Mouse (Mus musculus) testis, postnatal 10 days (tissue): ENCODE data around the gene Rab11fip4.
"Not testable (repeated sequence)": the region's sequence is repeated elsewhere in the genome, so short reads cannot be mapped to it uniquely, and the experiment has no call there.

Source experiments
- DNase-seq: peaks from one replicate; pipeline ENCODE4 v3.0.0; 2021; ENCODE audit warnings: low spot score

Gene Rab11fip4

DNA sequence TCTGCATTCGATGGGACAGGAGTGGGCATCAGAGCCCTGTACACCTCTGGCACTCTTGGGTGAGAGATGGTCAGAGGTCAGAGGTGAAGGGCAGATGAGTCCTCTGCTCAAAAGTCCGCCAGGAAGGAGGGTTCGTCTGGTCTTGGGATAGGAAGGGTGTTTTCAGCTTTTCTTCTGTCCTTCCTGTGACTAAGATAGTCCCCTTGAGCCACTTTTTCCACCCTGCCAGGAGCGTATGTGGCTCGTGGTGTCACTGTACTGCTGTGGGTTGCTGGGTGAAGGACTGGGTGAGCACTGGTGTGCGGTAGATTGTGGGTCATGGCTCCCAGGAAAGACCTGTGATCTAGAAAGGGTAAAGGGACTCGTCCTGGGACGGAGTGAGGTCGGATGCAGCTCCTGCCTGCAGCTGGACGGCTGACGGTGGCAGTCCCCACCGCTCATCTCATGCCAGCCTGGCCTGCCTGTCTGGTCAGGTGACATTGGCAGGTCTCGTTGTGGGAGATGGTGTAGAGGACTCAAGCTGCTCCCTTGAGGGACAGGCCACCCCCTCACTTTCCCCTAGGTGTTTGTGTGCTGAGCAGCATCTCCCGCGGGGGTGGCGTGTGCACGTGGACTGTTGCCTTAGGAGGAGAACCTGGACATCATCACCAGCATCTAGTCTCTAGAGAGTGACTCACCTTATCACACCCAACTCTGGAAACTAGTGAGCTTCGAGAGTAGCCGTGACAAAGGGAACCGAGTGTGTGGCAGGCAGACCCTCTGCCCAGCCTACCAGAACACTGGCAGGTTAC, 87.5 kb downstream of the Rab11fip4 start:
- DNase-seq = no peak

DNA sequence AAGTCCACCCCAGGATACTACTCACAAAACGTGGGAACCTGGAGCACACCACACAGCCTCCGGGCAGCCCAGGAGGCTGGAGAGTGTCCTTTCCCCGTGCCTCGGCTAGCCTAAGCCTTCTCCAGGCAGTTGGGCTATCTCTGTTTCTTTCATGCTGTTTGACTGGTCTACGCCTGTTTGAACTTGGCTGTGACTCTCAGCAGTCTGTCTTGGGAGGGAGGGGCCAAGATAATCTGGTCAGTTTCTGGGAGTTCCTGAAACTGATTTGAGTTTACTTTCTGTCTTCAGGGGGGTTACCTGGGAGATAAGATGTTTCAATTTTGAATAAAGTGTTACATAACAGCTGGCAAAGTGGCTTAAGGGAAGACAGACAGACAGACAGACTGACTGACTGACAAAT, 88.9 kb downstream of the Rab11fip4 start:
- no peak for DNase-seq

DNA sequence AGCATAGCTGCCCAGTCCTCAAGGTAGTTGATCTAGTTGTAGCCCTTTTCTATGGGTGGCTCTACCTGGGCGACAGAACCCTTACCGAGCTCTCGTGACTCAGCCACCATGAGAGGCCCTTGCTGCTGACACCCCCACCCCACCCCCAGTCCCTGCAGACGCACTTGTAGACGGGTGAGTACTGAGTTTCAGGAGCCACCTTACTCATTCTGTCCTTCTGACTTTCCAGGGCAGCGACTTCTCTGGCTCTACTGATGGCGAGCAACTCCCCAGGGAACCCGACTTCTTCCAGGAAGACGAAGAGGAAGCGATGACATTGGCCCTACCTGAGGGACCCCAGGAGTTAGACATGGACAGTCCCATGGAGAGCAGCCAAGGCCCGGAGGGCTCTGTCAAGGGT, 89.5 kb downstream of the Rab11fip4 start:
- DNase-seq = no peak

DNA sequence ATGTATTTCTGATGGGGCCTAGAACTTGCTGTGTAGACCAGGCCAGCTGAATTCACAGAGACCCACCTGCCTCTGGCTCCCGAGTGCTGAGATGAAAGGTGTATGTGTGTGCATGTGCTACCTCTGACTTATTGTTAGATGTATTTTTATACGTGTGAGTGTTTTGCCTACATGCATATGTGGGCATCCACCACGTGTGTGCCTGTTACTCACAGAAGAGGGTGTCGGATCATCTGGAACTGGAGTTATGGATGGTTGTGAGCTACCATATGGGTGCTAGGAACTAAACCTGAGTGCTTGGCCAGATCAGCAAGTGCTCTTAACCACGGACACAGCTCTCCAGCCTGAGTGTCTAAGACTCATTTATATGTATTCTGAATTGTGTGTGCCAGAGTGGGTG, 90.2 kb downstream of the Rab11fip4 start:
- no peak for DNase-seq

DNA sequence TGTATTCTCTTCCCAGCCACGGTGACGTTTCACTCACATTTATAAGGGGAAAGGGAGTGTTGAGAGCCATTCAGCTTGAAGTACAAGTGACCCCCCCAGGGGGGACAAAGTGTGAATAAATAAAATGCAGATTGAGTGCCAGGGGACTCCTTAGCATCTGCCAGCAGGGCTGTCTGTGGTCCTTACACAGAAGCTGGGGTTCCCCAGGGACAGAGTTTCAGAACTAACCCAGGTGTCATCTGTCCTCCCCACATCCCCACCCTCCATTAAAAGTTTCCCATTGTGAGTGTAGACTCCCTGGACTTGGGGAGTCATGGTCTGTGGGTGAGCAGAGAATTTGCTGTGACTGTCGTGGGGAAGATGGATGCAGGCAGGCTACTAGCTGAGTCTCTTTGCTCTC, 90.8 kb downstream of the Rab11fip4 start:
- DNase-seq = no peak

DNA sequence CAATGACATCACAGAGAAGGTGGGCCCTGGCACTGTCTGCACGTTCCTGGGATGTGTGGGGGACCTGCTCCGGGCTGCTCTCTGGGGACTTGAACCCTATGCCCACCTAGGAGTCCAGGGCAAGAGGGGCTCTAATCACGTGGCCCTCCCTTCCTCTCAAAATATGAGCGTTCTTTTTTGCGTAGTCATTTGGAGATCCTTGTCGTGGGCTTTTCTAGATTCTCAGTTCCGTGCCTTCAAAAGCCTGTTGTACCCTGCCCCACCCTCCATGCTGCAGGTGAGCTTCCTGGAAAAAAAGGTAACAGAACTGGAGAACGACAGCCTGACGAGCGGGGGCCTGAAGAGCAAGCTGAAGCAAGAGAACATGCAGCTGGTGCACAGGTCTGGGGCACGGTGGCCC, 94.1 kb downstream of the Rab11fip4 start:
- DNase-seq = no peak

DNA sequence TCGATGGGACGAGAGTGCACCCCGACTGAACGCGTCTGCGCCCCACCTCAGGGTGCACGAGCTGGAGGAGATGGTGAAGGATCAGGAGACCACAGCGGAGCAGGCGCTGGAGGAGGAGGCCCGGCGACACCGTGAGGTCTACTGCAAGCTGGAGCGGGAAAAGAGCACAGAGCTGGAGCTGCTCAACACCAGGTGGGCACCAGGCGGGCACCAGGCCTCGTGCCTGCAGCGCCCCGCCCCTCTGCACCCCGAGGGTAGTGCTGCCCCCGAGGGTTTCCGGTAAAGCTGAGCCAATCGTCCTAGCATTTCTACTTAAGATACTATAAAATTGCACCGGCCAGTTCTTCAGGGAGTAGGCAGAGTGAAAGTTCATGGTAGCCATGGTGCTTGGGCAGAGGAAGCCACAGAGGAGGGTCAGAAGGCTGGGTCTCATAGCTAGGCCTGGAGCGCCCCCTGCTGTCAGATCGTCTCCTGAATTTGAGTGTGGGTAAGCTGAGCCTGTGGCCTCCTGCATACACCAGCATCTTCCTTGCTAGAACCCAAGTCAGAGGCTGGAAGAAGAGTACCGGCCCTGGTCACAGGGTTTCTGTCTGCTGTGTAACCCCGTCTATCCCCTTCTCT, 95.6 kb downstream of the Rab11fip4 start:
- DNase-seq = peak; percentile 96

DNA sequence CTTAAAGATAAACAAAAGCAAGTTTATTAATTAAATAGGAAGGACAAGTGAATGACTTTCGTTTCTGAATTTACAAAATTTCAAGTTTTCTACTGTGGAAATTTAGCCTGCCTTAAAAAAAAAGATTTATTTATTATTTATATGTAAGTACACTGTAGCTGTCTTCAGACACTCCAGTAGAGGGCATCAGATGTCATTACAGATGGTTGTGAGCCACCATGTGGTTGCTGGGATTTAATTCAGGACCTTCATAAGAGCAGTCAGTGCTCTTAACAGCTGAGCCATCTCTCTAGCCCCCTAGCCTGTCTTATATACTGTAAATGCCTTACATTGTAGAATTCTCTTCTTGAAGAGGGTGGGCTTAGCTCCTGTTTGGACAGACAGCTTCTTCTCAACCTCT, 98.9 kb downstream of the Rab11fip4 start:
- no peak for DNase-seq

DNA sequence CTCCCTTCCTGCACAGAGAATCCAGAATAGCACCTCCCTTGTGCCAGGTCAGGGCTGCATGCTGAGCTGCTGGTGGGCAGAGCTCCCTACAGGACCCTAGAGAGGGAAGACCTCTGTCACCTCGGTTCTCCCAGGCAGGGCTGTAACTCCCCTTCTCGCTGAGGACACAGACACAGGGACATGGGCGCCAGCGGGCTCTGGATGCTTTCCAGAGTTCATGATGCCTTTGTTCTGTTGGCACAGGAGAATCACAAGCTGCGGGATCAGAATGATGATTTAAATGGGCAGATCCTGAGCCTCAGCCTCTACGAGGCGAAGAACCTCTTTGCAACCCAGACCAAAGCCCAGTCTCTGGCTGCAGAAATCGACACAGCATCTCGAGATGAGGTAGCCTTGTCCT, 100.5 kb downstream of the Rab11fip4 start:
- no peak for DNase-seq

DNA sequence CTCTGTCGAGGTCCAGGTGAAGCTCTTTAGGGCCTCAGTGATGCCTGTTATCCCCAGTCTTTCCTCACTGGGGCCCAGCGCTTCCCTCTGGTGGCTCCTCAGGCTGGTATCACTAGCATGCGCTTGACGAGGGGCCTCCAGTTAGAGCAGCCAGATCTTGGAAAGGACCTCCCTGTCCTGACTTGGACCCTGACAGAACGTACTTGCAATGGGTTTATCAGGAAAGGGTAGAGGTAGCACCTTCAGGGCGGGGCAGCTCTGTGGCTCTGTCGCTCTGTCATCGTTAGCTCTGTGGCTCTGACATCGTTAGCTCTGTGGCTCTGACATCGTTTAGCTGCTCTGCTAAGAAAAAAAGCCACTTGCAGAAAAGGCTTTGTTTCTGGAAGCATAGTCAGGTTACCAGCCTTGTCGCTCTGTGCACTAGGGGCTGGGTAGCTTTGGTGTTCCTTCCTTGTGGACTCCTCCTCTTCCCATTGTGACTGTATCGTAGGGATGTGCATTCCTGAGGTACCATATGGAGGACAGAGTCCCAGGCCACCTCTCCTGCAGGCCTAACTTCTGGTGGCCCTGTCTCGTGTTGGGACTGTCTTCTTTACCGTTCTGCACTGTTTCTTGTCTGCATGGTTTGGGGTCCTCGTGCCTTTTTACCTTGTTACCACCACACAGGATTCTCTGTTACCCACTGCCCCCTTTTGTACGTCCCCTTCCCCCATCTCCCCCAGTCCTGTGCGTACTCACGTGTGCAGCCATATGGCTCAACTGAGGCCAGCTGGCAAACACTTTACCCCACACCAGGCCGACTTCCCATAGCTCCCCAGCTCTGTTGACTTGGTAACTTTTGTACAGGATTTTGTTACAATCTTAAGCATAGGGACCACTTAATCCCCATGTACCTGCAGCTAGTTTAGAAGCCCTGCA, 105.6 kb downstream of the Rab11fip4 start:
- DNase-seq = no peak

DNA sequence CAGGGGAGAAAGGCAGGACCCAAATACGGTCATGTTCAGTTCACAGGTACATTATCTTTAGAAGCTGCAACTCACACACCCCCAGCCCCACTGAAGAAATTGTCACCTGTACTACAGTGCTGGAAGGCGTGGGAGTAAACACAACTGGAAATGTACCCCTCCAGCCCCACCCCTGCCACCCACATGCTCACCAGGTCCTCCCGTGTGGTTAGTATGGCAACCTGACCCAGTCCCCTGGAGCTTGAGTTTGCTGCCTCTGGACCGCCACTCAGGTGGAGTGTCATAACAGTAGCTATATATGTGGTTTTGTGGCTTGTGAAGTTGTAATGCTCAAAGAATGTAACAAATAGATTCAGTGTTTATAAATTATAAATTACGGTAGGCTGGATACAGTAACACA, 107.1 kb downstream of the Rab11fip4 start:
- no peak for DNase-seq

DNA sequence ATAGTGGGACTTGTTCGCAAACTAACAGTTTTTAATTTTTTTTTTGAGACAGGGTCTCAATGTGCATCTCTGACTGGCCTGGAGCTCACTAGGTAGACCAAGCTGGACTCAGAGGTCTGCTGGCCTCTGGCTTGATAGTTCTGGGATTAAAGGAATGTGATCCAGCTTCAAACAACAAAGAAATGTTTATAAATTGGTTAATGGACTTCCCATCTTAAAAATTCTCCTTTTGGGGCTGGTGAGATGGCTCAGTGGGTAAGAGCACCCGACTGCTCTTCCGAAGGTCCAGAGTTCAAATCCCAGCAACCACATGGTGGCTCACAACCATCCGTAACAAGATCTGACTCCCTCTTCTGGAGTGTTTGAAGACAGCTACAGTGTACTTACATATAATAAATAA, 107.5 kb downstream of the Rab11fip4 start:
- not testable (repeated sequence) for DNase-seq

DNA sequence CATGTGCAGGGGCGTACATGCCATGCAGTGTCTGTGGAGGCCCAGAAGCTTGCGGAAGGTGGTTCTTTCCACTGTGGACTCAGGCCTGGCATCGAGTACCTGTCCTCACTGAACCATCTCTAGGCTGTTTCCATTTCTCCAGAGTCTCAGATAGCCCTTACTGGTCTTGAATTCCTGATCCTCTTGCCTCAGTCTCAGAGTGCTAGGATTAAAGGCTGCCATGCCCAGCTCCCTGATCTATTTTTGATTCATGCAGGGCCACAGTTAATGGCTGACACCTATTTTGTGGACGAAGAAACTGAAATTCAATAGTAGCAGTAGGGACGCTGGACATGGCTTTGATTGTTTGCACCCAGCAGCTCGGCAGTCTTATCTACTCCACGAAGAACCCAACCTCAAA, 110.5 kb downstream of the Rab11fip4 start:
- no peak for DNase-seq

DNA sequence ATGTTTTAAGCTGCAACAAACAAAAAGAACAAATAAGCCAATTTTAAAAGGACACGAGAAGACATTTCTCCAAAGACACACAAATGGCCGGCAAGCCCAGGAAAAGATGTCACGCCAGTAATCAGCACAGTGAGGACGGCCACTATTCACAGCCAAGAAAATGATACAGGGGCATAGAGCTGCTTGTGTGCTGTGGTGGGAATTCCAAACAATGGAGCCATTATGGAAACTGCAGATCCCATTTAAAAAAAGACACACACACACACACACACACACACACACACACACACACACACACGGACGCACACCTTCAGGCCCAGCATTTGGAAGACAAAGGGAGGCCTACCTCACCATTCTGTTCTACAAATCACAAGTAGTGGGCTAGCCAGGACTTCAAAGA, 111.1 kb downstream of the Rab11fip4 start:
- DNase-seq = no peak

DNA sequence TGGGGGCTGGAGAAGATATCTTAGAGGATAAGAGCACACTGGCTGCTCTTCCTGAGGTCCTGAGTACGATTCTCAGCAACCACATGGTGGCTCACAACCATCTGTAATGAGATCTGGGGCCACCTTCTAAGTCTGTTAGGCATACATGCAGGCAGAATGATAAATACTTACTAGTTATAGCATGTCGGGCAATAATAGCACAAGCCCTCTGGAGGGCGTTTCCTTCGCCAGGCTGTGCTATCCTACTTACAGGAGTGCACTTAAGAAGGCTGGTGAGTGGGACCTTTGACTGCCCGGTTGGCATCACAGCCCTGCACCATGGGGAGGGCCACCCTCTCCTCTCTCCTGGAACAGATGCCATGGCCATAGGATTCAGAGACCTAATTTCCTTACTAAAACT, 112.4 kb downstream of the Rab11fip4 start:
- no peak for DNase-seq

DNA sequence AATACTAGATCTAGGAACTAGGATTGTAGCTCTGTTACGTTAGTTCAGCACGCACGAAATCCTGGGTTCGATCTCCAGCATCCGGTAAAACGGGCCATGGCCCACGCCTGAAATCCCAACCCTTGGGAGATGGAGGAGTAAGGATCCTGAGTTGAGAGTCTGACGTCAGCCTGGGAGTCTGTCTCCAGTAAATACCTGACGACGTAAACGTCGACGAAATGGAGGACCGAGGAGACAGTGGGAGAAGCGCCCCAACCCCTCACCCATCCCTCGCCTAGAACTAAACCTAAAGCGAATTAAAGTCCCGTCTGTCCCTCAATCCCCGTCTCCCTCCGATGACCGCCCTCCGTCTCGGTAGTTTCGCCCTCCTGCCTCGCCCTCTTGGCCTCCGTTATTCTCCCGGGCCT, 112.9 kb downstream of the Rab11fip4 start:
- DNase-seq = no peak

DNA sequence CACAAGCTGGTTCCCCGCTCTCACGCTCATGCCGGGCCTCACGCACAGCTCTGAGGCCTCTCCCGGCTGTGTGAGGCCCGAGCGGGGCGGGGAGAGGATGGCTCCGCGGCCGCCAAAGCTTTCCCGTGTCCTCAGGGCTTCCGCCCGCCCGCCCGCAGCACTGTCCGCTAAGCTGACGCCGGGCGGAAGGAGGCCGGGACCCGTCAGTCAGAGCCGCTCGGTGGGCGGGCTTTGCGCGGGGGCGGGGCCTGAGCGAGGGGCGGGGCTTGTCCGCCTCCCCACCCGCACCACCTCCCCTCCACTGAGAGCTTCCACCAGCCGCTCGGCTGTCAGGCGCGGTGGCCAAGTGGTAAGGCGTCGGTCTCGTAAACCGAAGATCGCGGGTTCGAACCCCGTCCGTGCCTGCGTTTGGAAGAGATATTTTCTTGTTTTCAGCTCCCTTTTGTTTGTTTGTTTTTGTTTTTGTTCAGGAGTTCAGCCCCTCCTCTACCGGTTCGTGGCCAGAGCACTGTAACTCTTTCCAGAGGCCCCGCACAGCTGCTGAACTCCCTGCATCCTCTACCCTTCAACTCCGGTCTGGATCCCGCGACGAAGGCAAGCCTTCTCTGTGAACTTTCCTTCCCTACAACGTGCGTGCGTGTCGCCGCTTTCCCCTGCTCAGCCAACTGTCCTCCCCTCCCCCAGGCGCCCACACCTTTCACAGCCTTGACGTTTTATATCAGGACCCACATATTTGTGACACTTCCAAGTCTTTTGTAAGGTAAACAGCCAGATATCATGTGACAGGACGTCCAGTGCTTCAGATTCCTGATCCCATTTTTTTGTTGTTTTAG, 113.5 kb downstream of the Rab11fip4 start:
- peak; percentile 99 for DNase-seq

DNA sequence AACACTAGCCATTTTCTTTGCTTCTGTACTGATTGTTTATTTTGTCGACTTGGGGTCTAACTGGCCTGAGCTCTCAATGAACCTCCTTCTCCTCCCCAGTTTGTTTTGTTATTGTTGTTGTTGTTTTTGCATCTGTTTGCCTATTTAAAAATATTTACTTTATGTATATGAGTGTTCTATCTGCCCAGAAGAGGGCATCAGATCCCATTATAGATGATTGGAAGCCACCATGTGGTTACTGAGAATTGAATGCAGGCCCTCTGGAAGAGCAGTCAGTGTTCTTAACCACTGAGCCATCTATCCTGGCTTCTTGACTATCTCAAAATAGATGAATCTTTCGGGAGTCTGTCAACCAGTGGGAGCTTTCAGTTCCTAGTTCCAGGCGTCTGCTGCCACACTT, 116.1 kb downstream of the Rab11fip4 start:
- DNase-seq = no peak

DNA sequence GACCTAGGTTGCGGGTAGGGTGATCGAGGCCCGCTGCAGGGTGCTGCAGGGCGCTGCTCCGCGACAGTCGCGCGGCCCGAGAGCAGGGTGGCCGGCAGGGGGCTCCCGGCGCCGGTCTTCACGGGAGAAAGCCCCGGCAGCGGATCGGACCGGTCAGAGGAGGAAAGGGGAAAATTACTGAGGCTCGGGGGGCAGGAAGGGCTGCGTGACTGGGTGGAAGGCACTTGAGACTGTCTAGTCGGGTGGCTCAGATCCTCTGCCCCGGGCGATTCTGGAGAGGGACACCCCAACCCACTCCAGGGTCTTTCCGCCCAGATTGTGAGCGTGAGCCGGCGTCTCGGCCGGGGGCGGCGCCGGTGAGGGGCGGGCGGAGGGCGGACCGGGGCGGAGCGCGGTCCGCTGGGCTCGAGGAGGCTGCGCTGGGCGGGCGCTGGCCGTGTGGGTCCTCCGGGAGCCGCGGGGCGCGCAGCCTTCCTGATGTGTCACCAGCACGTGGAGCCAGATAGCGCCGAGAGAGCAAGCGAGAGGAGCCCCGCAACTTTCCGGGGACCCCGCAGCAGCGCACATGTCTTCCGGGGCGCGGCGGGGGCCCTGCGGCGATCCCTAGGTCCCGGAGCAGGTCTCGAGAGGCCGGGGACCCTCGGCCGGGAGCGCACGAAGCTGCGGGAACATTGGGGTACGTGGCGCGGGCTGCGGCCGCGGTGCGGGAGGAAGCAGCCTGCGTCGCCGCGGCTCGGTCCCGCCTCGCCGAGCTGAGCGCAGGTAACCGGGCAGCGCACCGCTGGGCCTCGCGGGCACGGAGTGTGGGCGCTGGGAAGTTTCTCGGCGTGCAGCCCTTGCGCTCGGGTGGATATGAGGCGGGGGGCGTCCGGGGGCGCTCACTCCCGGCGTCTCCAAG, 120.1 kb downstream of the Rab11fip4 start:
- peak; percentile 92 for DNase-seq

DNA sequence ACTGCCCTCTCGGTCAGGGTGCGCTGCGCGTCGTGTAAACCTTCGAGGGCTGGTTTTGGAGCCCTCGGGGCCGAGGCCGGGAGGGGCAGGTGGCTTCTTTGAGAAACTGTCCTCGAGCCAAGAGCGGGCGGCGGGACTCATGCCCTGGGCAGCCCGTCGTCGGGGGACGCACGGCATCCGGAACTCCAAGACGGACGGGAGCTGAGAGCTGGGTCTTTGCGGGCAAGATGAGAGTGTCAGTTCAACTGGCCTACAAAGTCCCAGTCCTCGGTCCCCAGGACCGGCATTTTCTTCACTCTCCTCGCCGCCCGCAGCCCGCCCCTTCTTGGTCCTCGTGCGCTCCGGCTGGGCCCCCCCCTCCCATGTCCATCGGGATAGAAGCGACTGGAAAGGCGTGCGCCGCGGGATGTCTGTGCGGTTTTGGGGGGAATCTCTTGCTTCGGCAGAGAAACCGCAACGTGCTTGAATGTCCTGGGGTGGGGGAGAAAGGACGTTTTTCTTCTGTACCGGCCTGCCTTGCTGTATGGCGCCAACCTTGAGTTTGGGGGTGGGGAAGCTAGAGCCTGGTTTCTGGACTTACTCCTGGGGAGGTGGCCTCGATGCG, 120.9 kb downstream of the Rab11fip4 start:
- peak; percentile 66 for DNase-seq
